Mouse (Mus musculus): Measurements from ENCODE around the gene Lrrc8e.

DNA sequence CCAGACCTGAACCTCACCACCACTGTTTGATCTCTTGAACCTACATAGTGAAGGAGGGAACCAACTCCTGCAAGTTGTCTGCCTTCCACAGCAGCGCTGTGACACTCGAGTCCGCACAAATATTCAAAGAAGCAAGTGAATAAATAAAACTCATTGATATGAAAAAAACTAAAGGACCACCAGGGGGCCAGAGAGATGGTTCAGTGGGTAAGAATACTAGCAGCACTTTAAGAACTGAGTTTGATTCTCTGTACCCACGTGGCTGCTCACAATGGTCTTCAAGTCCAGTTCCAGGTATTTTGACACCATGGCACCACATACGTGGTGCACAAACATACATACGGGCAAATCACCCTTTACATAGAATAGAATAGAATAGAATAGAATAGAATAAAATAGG, 15.5 kb upstream of the Lrrc8e start:
- TF ChIP-seq POLR2A (IDR thresholded peaks at IDR 0.05; ENCODE audit: low read depth, low read length) (no peak), KAT2A (IDR thresholded peaks at IDR 0.05; ENCODE audit: insufficient replicate concordance, low read length) (no peak), JUN (IDR thresholded peaks at IDR 0.05; ENCODE audit: insufficient read depth, low read depth, low read length) (no peak), CTCF (conservative IDR thresholded peaks at IDR 0.05 in 1 of 2, IDR thresholded peaks at IDR 0.05 in 1 of 2; ENCODE audit: low read depth in 2 of 2, low read length in 2 of 2) (peak in 1 of 2 experiments; percentile 10; a peak in 1 of 4 replicates), PAX5 (IDR thresholded peaks at IDR 0.05; ENCODE audit: low read length) (no peak), MAFK (IDR thresholded peaks at IDR 0.05; ENCODE audit: insufficient replicate concordance, low read length) (no peak), RAD21 (IDR thresholded peaks at IDR 0.05; ENCODE audit: low read depth, low read length) (no peak), MAX (IDR thresholded peaks at IDR 0.05; ENCODE audit: low read length) (no peak), MAZ (IDR thresholded peaks at IDR 0.05; ENCODE audit: low read depth, low read length) (no peak)

Data from CH12.LX (cell line).